Mouse (Mus musculus): ENCODE measurements at regions not wholly inside any gene's neighbourhood (a gene's known extent, or its start where the extent isn't known, plus 50 kb on each side); places are given as distances from the start of the nearest gene placed in this dataset.

GRCm38 (mm10) chr3:118459636-118460035 is 102.3 kb upstream of the Dpyd start:
- TF ChIP-seq EP300 (IDR thresholded peaks at IDR 0.05; ENCODE audit: insufficient read depth, low read depth, low read length) = no peak
- TF ChIP-seq CTCF (IDR thresholded peaks at IDR 0.05) = no peak
- no peak for TF ChIP-seq POLR2A (IDR thresholded peaks at IDR 0.05; ENCODE audit: insufficient read depth, low read depth, low read length)
